Mouse (Mus musculus): Measurements from ENCODE around the gene Ggta1. TPM values are rescaled to one million over a fixed set of nuclear protein-coding genes. Genes with fewer than 3 reads are reported as not detected.

Gene Ggta1
- polyA plus RNA-seq, 1 experiment, result 4.9 TPM

GRCm38 (mm10) chr2:35419671-35420070, 43.4 kb downstream of the Ggta1 start:
- Histone ChIP-seq H3K79me2 (ENCODE audit: control insufficient read depth, insufficient read depth) (no peaks in the 10 kb centered on the region), H3K36me3 (ENCODE audit: control insufficient read depth, insufficient read depth) (no peaks in the 10 kb centered on the region), H3ac (ENCODE audit: control insufficient read depth, insufficient read length) (no peak overlapping the region), H3K27me3 (ENCODE audit: control insufficient read depth, insufficient read depth, insufficient read length) (no peaks in the 10 kb centered on the region), H3K4me3 (no peak overlapping the region), H3K4me2 (ENCODE audit: low read depth) (no peak overlapping the region)
- no peak for TF ChIP-seq MYOD1 (IDR thresholded peaks at IDR 0.05; ENCODE audit: control insufficient read depth in 1 of 3, insufficient read length in 2 of 3, low read depth in 2 of 3)
- no peak for TF ChIP-seq CEBPB (IDR thresholded peaks at IDR 0.05; ENCODE audit: insufficient read depth, poor library complexity, severe bottlenecking)
- TF ChIP-seq MYOG (IDR thresholded peaks at IDR 0.05; ENCODE audit: control insufficient read depth in 1 of 3, insufficient read depth in 1 of 3, insufficient read length in 2 of 3, low read depth in 2 of 3), result no peak
- no peak for TF ChIP-seq REST (IDR thresholded peaks at IDR 0.05; ENCODE audit: insufficient read depth, insufficient read length)
- TF ChIP-seq USF1 (IDR thresholded peaks at IDR 0.05; ENCODE audit: low read depth), result no peak
- no peak for TF ChIP-seq POLR2AphosphoS2 (IDR thresholded peaks at IDR 0.05; ENCODE audit: insufficient read length, low read depth)
- no peak for TF ChIP-seq TCF3 (IDR thresholded peaks at IDR 0.05; ENCODE audit: insufficient read length, low read depth)
- no peak for TF ChIP-seq E2F4 (IDR thresholded peaks at IDR 0.05; ENCODE audit: insufficient read depth)
- TF ChIP-seq MAX (IDR thresholded peaks at IDR 0.05; ENCODE audit: low read depth), result no peak
- no peak for TF ChIP-seq SRF (IDR thresholded peaks at IDR 0.05; ENCODE audit: control insufficient read depth, insufficient read length, low read depth)

DNA sequence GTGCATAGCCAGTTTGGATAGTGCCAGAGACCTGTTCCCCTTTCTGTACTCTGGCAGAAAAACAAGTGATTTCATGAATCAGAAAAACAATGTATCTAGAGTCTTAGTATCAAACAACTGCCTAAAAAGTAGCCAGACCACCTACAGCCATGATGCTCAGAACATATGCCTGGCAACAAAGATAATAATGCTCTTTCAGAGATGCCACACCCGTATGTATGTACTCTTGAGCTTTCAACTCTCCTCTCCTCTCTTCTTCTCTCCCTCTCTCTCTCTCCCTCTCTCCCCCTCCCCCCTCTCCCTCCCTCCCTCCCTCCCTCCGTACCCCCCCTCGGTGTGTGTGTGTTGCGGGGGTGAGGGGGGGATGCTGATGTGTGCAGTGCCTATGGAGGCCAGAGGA, 43.8 kb downstream of the Ggta1 start:
- Histone ChIP-seq H3K27me3 (ENCODE audit: control insufficient read depth, insufficient read depth, insufficient read length) (no peaks in the 10 kb centered on the region), H3ac (ENCODE audit: control insufficient read depth, insufficient read length) (no peak overlapping the region), H3K4me3 (no peak overlapping the region), H3K36me3 (ENCODE audit: control insufficient read depth, insufficient read depth) (no peaks in the 10 kb centered on the region), H3K79me2 (ENCODE audit: control insufficient read depth, insufficient read depth) (no peaks in the 10 kb centered on the region), H3K4me2 (ENCODE audit: low read depth) (no peak overlapping the region)
- TF ChIP-seq REST (IDR thresholded peaks at IDR 0.05; ENCODE audit: insufficient read depth, insufficient read length), result no peak
- no peak for TF ChIP-seq MYOG (IDR thresholded peaks at IDR 0.05; ENCODE audit: control insufficient read depth in 1 of 3, insufficient read depth in 1 of 3, insufficient read length in 2 of 3, low read depth in 2 of 3)
- TF ChIP-seq POLR2A (IDR thresholded peaks at IDR 0.05; ENCODE audit: insufficient read length, low read depth), result no peak
- no peak for TF ChIP-seq E2F4 (IDR thresholded peaks at IDR 0.05; ENCODE audit: insufficient read depth)
- TF ChIP-seq CEBPB (IDR thresholded peaks at IDR 0.05; ENCODE audit: insufficient read depth, poor library complexity, severe bottlenecking), result no peak
- no peak for TF ChIP-seq POLR2AphosphoS2 (IDR thresholded peaks at IDR 0.05; ENCODE audit: insufficient read length, low read depth)
- no peak for TF ChIP-seq SRF (IDR thresholded peaks at IDR 0.05; ENCODE audit: control insufficient read depth, insufficient read length, low read depth)
- TF ChIP-seq MAX (IDR thresholded peaks at IDR 0.05; ENCODE audit: low read depth), result no peak
- no peak for TF ChIP-seq USF1 (IDR thresholded peaks at IDR 0.05; ENCODE audit: low read depth)
- TF ChIP-seq TCF3 (IDR thresholded peaks at IDR 0.05; ENCODE audit: insufficient read length, low read depth), result no peak
- TF ChIP-seq MYOD1 (IDR thresholded peaks at IDR 0.05; ENCODE audit: control insufficient read depth in 1 of 3, insufficient read length in 2 of 3, low read depth in 2 of 3), result no peak
- no peak for TF ChIP-seq TCF12 (IDR thresholded peaks at IDR 0.05; ENCODE audit: insufficient read depth, poor library complexity, severe bottlenecking)

DNA sequence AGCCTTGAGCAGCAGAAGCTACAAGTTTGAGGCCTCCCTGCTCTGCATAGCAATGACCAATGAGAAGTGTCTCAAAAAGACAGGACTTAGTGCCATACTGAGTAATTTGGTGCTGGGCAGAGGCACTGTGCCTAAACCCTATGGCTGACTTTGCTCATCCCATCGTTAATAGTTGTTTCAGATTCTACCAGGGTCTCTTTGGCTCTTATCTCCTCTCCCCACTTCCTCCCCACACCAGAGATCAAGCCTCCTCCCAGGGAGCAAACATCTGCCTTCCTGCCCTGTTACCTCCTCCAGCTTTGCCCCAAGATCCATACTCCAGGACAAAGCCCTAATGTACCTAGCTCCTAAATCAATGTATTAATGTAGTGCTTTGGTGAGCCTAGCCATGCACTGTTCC, 45.8 kb downstream of the Ggta1 start:
- no peaks in the 10 kb centered on the region for H3K36me3 ChIP-seq (ENCODE audit: control insufficient read depth, insufficient read depth)
- TF ChIP-seq TCF12 (IDR thresholded peaks at IDR 0.05; ENCODE audit: insufficient read depth, poor library complexity, severe bottlenecking) (no peak), SRF (IDR thresholded peaks at IDR 0.05; ENCODE audit: control insufficient read depth, insufficient read length, low read depth) (no peak), CEBPB (IDR thresholded peaks at IDR 0.05; ENCODE audit: insufficient read depth, poor library complexity, severe bottlenecking) (no peak), USF1 (IDR thresholded peaks at IDR 0.05; ENCODE audit: low read depth) (no peak), MYOD1 (IDR thresholded peaks at IDR 0.05; ENCODE audit: control insufficient read depth in 1 of 3, insufficient read length in 2 of 3, low read depth in 2 of 3) (no peak), POLR2AphosphoS2 (IDR thresholded peaks at IDR 0.05; ENCODE audit: insufficient read length, low read depth) (no peak), MAX (IDR thresholded peaks at IDR 0.05; ENCODE audit: low read depth) (no peak), REST (IDR thresholded peaks at IDR 0.05; ENCODE audit: insufficient read depth, insufficient read length) (no peak), E2F4 (IDR thresholded peaks at IDR 0.05; ENCODE audit: insufficient read depth) (no peak), MYOG (IDR thresholded peaks at IDR 0.05; ENCODE audit: control insufficient read depth in 1 of 3, insufficient read depth in 1 of 3, insufficient read length in 2 of 3, low read depth in 2 of 3) (no peak), TCF3 (IDR thresholded peaks at IDR 0.05; ENCODE audit: insufficient read length, low read depth) (no peak), POLR2A (IDR thresholded peaks at IDR 0.05; ENCODE audit: insufficient read length, low read depth) (no peak)
- no peaks in the 10 kb centered on the region for H3K27me3 ChIP-seq (ENCODE audit: control insufficient read depth, insufficient read depth, insufficient read length)
- H3K4me2 ChIP-seq (ENCODE audit: low read depth), result no peak overlapping the region
- no peak overlapping the region for H3K4me3 ChIP-seq
- no peaks in the 10 kb centered on the region for H3K79me2 ChIP-seq (ENCODE audit: control insufficient read depth, insufficient read depth)
- H3ac ChIP-seq (ENCODE audit: control insufficient read depth, insufficient read length), result no peak overlapping the region

- H3ac ChIP-seq (ENCODE audit: control insufficient read depth, insufficient read length), result no peak overlapping the region
- H3K4me3 ChIP-seq, result no peak overlapping the region
- no peaks in the 10 kb centered on the region for H3K27me3 ChIP-seq (ENCODE audit: control insufficient read depth, insufficient read depth, insufficient read length)
- no peaks in the 10 kb centered on the region for H3K36me3 ChIP-seq (ENCODE audit: control insufficient read depth, insufficient read depth)
- no peak overlapping the region for H3K4me2 ChIP-seq (ENCODE audit: low read depth)
- H3K79me2 ChIP-seq (ENCODE audit: control insufficient read depth, insufficient read depth), result no peaks in the 10 kb centered on the region
- TF ChIP-seq SRF (IDR thresholded peaks at IDR 0.05; ENCODE audit: control insufficient read depth, insufficient read length, low read depth), result no peak
- TF ChIP-seq POLR2AphosphoS2 (IDR thresholded peaks at IDR 0.05; ENCODE audit: insufficient read length, low read depth), result no peak
Measured at GRCm38 (mm10) chr2:35416473-35416872, 46.6 kb downstream of the Ggta1 start.

- no peak overlapping the region for H3K4me2 ChIP-seq (ENCODE audit: low read depth)
- H3K4me3 ChIP-seq, result no peak overlapping the region
- TF ChIP-seq POLR2AphosphoS2 (IDR thresholded peaks at IDR 0.05; ENCODE audit: insufficient read length, low read depth) (no peak), MYOG (IDR thresholded peaks at IDR 0.05; ENCODE audit: control insufficient read depth in 1 of 3, insufficient read depth in 1 of 3, insufficient read length in 2 of 3, low read depth in 2 of 3) (no peak), SRF (IDR thresholded peaks at IDR 0.05; ENCODE audit: control insufficient read depth, insufficient read length, low read depth) (no peak), CEBPB (IDR thresholded peaks at IDR 0.05; ENCODE audit: insufficient read depth, poor library complexity, severe bottlenecking) (no peak), MYOD1 (IDR thresholded peaks at IDR 0.05; ENCODE audit: control insufficient read depth in 1 of 3, insufficient read length in 2 of 3, low read depth in 2 of 3) (no peak), USF1 (IDR thresholded peaks at IDR 0.05; ENCODE audit: low read depth) (no peak), E2F4 (IDR thresholded peaks at IDR 0.05; ENCODE audit: insufficient read depth) (no peak), MAX (IDR thresholded peaks at IDR 0.05; ENCODE audit: low read depth) (no peak), TCF12 (IDR thresholded peaks at IDR 0.05; ENCODE audit: insufficient read depth, poor library complexity, severe bottlenecking) (no peak), REST (IDR thresholded peaks at IDR 0.05; ENCODE audit: insufficient read depth, insufficient read length) (no peak), TCF3 (IDR thresholded peaks at IDR 0.05; ENCODE audit: insufficient read length, low read depth) (no peak), POLR2A (IDR thresholded peaks at IDR 0.05; ENCODE audit: insufficient read length, low read depth) (no peak)
- H3K36me3 ChIP-seq (ENCODE audit: control insufficient read depth, insufficient read depth), result no peaks in the 10 kb centered on the region
- H3K27me3 ChIP-seq (ENCODE audit: control insufficient read depth, insufficient read depth, insufficient read length), result no peaks in the 10 kb centered on the region
- H3K79me2 ChIP-seq (ENCODE audit: control insufficient read depth, insufficient read depth), result no peaks in the 10 kb centered on the region
- no peak overlapping the region for H3ac ChIP-seq (ENCODE audit: control insufficient read depth, insufficient read length)
Measured at GRCm38 (mm10) chr2:35412810-35413209, 50.2 kb downstream of the Ggta1 start.

All from myocyte (in vitro differentiated cells).